In the genomic region with DNA sequence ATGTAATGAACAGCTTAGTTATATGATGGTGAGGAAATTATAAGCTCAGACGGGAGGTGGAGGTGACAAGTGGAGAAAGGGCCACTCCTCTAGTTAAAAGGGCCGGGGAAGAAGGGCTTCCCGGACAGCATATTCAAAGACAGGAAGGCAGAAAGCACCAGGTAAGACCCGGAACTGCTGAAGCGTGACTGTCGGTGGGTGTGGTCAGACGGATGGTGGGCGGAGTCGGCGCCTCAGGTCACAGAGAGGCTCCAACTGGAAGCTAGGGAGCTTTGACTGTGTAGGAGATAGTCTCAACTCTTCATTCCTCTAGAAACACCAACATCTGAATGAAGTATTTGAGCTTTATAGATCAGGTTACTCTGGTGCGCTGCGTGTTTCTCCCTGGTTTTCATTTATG, we compare ENCODE assay signal across 12 mouse cellular contexts. TPM values are rescaled to one million over a fixed set of nuclear protein-coding genes. Genes with fewer than 3 reads are reported as not detected.
A peak's percentile ranks its signal among the peaks of the same experiment; 100 is the strongest.
DNase-seq lines count a peak whose midpoint lies in the region; ATAC-seq and TF ChIP-seq lines count a peak whose summit lies in the region.
"Had no signal": no experiment of that assay in that cellular context is flagged by ENCODE, and none has a peak within 500 bp of the region (broad histone marks: within the 10 kb centered on the region; RNA-seq: fewer than 3 reads in every experiment).

No protein-coding gene starts in this region.

- WGBS in kidney, embryonic 15.5 days: 27% methylated on average over 12 of the region's 12 CpGs
- WGBS in liver, embryonic 14.5 days (ENCODE audit: insufficient replicate concordance): 24% methylated on average over 12 of the region's 12 CpGs
- WGBS in stomach, embryonic 16.5 days: 29% methylated on average over 12 of the region's 12 CpGs

- no peaks in the 10 kb centered on the region for H3K9me3 ChIP-seq in kidney, embryonic 15.5 days (replicated peaks)
- H3K9me3 ChIP-seq in liver, embryonic 14.5 days (ENCODE audit: control insufficient read depth, low read length): no peaks in the 10 kb centered on the region
- no peaks in the 10 kb centered on the region for H3K9me3 ChIP-seq in stomach, embryonic 16.5 days (replicated peaks; ENCODE audit: control insufficient read depth, low read length)
- H3K9me3 ChIP-seq: embryonic facial prominence, embryonic 12.5 days had no signal

- H3K27me3 ChIP-seq in kidney, embryonic 15.5 days: no peaks in the 10 kb centered on the region
- H3K27me3 ChIP-seq in liver, embryonic 14.5 days (ENCODE audit: control insufficient read depth, insufficient read depth, low read length): no peaks in the 10 kb centered on the region
- H3K27me3 ChIP-seq in stomach, embryonic 16.5 days (ENCODE audit: control insufficient read depth, insufficient read depth, low read length): no peaks in the 10 kb centered on the region
- H3K27me3 ChIP-seq: embryonic facial prominence, embryonic 12.5 days had no signal

- 0 out of 2 replicates have a peak, but pooled peaks have one; percentile 25 for ATAC-seq in kidney, embryonic 15.5 days (replicated peaks; ENCODE audit: low FRiP score)
- peak; percentile 82 for ATAC-seq in liver, embryonic 14.5 days (ENCODE audit: insufficient read depth)
- no peak; the same call in 1 of the 2 replicates for ATAC-seq in stomach, embryonic 16.5 days (ENCODE audit: insufficient read depth, low FRiP score)
- ATAC-seq in megakaryocyte, adult 5-6 weeks (ENCODE audit: poor library complexity, severe bottlenecking): no peak

- no peak for TF ChIP-seq CTCF in liver, embryonic 14.5 days (IDR thresholded peaks at IDR 0.05; ENCODE audit: low read depth)

- no peaks in the 10 kb centered on the region for H3K4me1 ChIP-seq in kidney, embryonic 15.5 days
- H3K4me1 ChIP-seq in liver, embryonic 14.5 days (replicated peaks; ENCODE audit: control insufficient read depth in 2 of 2, insufficient read depth in 2 of 2, low read length in 1 of 2): peaks cover 2 to 3% of the 10 kb centered on the region in 2 experiments; a peak in 3 of 4 replicates
- no peaks in the 10 kb centered on the region; the same call in 1 of the 2 replicates for H3K4me1 ChIP-seq in stomach, embryonic 16.5 days (ENCODE audit: control insufficient read depth, insufficient read depth, low read length)
- H3K4me1 ChIP-seq: embryonic facial prominence, embryonic 12.5 days had no signal

- no peak for DNase-seq in kidney, postnatal 25 days
- DNase-seq in ZHBTc4 (ENCODE audit: low read depth, low spot score): peak; percentile 82
- peak in 1 of 3 experiments; percentile 50 for DNase-seq in liver, embryonic 14.5 days (ENCODE audit: low read depth in 3 of 3, low spot score in 3 of 3)
- DNase-seq in right cerebral cortex, adult 18-20 months: no peak
- no peak for DNase-seq in kidney, adult 18-20 months
- DNase-seq: gastrocnemius, postnatal 14 days; kidney, adult 11 months had no signal

- H3K9ac ChIP-seq in kidney, embryonic 15.5 days: no peak overlapping the region
- no peak overlapping the region; the same call in 1 of the 2 replicates for H3K9ac ChIP-seq in liver, embryonic 14.5 days (replicated peaks)
- no peak overlapping the region for H3K9ac ChIP-seq in stomach, embryonic 16.5 days (ENCODE audit: low read length)
- H3K9ac ChIP-seq: embryonic facial prominence, embryonic 12.5 days had no signal

- H3K36me3 ChIP-seq in kidney, embryonic 15.5 days: no peaks in the 10 kb centered on the region
- H3K36me3 ChIP-seq in liver, embryonic 14.5 days (replicated peaks; ENCODE audit: control insufficient read depth, insufficient read depth, low read depth): no peaks in the 10 kb centered on the region
- H3K36me3 ChIP-seq in stomach, embryonic 16.5 days (ENCODE audit: control insufficient read depth, insufficient read depth, low read length): no peaks in the 10 kb centered on the region
- H3K36me3 ChIP-seq: embryonic facial prominence, embryonic 12.5 days had no signal

- H3K4me2 ChIP-seq in kidney, embryonic 15.5 days: no peak overlapping the region
- H3K4me2 ChIP-seq in liver, embryonic 14.5 days (ENCODE audit: low read depth): peak overlapping the region; percentile 52
- peak overlapping the region; percentile 29; the same call in 1 of the 2 replicates for H3K4me2 ChIP-seq in stomach, embryonic 16.5 days (ENCODE audit: low read depth, low read length)
- H3K4me2 ChIP-seq: embryonic facial prominence, embryonic 12.5 days had no signal

- TF ChIP-seq EP300 in liver, embryonic 14.5 days (IDR thresholded peaks at IDR 0.05; ENCODE audit: low read depth): no peak

- H3K4me3 ChIP-seq in kidney, embryonic 15.5 days (replicated peaks): no peak overlapping the region
- H3K4me3 ChIP-seq in liver, embryonic 14.5 days (ENCODE audit: insufficient read depth in 1 of 2, low read depth in 2 of 2, low read length in 2 of 2): 0 out of 4 replicates have a peak overlapping the region, but pooled peaks of 1 of the 2 experiments have one; percentile 13
- no peak overlapping the region for H3K4me3 ChIP-seq in stomach, embryonic 16.5 days (replicated peaks; ENCODE audit: low read length)
- H3K4me3 ChIP-seq: embryonic facial prominence, embryonic 12.5 days had no signal

- no peak overlapping the region for H3K27ac ChIP-seq in kidney, embryonic 15.5 days
- H3K27ac ChIP-seq in liver, embryonic 14.5 days: no peak overlapping the region
- no peak overlapping the region for H3K27ac ChIP-seq in stomach, embryonic 16.5 days (ENCODE audit: low read length)
- H3K27ac ChIP-seq: embryonic facial prominence, embryonic 12.5 days had no signal

RNA-seq across cellular contexts. Expression of a gene that starts 8.2 kb away (rescaled TPM):
- 43.3 and 45.1 TPM in 2 replicates for polyA plus RNA-seq in kidney, embryonic 15.5 days (2015; fragmentation: Nextera tagmentation; extraction: Ambion mirVana)
- polyA plus RNA-seq in liver, embryonic 14.5 days (2012; rRNA removed): 10.3 and 20.1 TPM in 2 replicates
- 48.6 and 49.4 TPM in 2 replicates for polyA plus RNA-seq in liver, embryonic 14.5 days (2014; fragmentation: Nextera tagmentation; extraction: Ambion mirVana)
- 51.3 and 57.7 TPM in 2 replicates for polyA plus RNA-seq in stomach, embryonic 16.5 days (2015; fragmentation: Nextera tagmentation; extraction: Ambion mirVana)
- 32.1 and 37.2 TPM in 2 replicates for total RNA-seq in megakaryocyte, adult 5-6 weeks (2015)
- total RNA-seq in megakaryocyte, adult 5-6 weeks (2017): 49.9 and 50.4 TPM in 2 replicates

RNA-seq across cellular contexts. Expression of a gene that starts 9.1 kb away (rescaled TPM):
- 0.05 and 0.10 TPM in 2 replicates for polyA plus RNA-seq in kidney, embryonic 15.5 days (2015; fragmentation: Nextera tagmentation; extraction: Ambion mirVana)
- 0.70 and 0.88 TPM in 2 replicates for polyA plus RNA-seq in liver, embryonic 14.5 days (2012; rRNA removed)
- polyA plus RNA-seq in liver, embryonic 14.5 days (2014; fragmentation: Nextera tagmentation; extraction: Ambion mirVana): 0.30 and 0.53 TPM in 2 replicates
- 0.49 and 0.97 TPM in 2 replicates for polyA plus RNA-seq in stomach, embryonic 16.5 days (2015; fragmentation: Nextera tagmentation; extraction: Ambion mirVana)
- total RNA-seq in megakaryocyte, adult 5-6 weeks (2015): 0.07 TPM in 1 of 2 replicates, not detected in the other
- total RNA-seq in megakaryocyte, adult 5-6 weeks (2017): 0.26 TPM in 1 of 2 replicates, not detected in the other
- total RNA-seq: MEL had no signal

Comparison
In these comparisons a context has a peak if more than half of its experiments do, and no peak if none do; other contexts are left out.
1. ATAC-seq: peak in kidney, embryonic 15.5 days (single experiment) and liver, embryonic 14.5 days (single experiment); none in stomach, embryonic 16.5 days (single experiment) and megakaryocyte, adult 5-6 weeks (single experiment).